In genomic region chr1:153545196-153545595, GRCm38 (mm10) we compare ENCODE assay signal across 7 mouse cellular contexts.
"Had no signal": no experiment of that assay in that cellular context is flagged by ENCODE, and none has a peak within 500 bp of the region (broad histone marks: within the 10 kb centered on the region; RNA-seq: fewer than 3 reads in every experiment).

No protein-coding gene starts in this region.

- DNase-seq: lung, adult 2 months; lung, postnatal 14 days; lung, postnatal 36 days; right cerebral cortex, postnatal 14 days; thymus, adult 2 months; thymus, postnatal 25 days; thymus, postnatal 4 days had no signal
